Mouse (Mus musculus): ENCODE data around the gene Cr2. TPM values are rescaled to one million over a fixed set of nuclear protein-coding genes. Genes with fewer than 3 reads are reported as not detected.
"Not testable (repeated sequence)": the region's sequence is repeated elsewhere in the genome, so short reads cannot be mapped to it uniquely, and the experiment has no call there.

Cr2 gene
- 0.10 TPM in 1 of 2 replicates, not detected in the other for polyA plus RNA-seq (2016; fragmentation: Nextera tagmentation; extraction: Ambion mirVana)

DNA sequence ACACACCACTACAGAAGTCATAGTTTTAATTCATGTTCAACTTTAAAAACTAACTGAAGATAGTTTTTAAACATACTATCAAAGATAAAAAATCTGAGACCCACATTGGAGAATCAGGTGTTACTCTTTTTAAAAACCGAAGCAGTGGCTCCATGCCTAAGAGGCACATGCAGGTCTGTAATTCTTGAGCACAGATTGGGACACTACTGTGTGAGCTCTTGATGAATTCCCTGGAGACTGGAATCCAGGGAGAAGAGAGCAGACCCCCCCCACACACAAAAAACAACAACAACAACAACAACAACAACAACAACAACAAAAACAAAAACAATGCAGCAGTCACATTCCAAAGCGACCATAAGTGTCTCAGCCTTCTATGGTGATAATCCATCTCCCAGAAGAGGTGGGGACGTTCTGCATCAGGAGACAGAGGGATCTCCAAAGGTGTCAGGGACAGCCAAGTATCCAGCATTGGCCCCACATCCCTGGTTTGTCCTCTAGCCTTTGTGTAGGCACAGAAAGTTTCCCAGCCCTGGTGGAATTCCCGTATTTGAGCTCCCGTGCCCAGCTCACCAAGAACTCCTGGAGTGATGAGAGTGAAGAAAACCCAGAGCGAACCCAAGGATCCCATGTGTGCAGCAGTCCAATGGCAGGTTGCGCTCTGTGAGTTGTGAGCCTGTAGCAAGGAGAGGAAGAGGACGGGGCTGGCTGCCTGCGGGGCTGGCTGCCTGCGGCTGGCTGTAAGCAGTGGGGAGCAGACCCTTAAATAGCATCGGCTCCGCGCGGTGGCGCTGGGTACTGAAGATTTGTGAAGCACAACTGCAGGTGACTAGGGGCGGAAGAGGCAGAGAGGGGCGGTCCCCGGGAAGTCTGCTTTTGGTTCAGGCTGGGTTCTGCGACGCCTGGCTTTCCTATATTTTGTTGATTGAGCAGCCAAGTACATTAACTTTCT is at the start of gene Cr2:
Gene Cr2 (minus strand): TSS at position 737 of the 952 bp plus-strand sequence.
- H3K4me3 ChIP-seq: peak within 1 kb of the TSS; percentile 26; the same call in 1 of the 2 replicates
- ATAC-seq: peak; percentile 88

DNA sequence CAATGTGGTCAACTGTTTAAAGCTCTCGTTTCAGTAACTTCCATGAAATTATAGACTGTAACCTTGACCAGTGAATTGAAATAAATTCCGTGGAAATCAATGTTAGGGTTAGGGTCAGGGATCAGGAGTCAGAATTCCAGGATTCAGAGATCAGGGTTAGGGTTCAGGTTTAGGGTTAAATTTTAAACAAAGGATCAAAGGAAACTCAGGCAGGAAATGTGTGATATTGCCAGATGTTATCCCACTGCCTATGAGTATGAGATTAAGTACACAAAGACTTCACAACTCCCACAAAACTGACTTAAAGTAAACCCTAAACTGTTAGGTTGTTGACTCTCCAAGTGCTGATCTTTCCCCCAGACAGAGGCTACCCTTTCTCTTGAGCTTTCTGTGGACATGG is 45.3 kb upstream of the Cr2 start:
- WGBS (ENCODE audit: insufficient replicate concordance): 44% methylated on average over 2 of the region's 2 CpGs
- no peak for ATAC-seq
- Histone ChIP-seq H3K4me3 (no peak overlapping the region), H3K9ac (no peak overlapping the region), H3K27ac (no peak overlapping the region), H3K4me1 (no peaks in the 10 kb centered on the region), H3K36me3 (no peaks in the 10 kb centered on the region), H3K9me3 (replicated peaks) (no peaks in the 10 kb centered on the region), H3K27me3 (replicated peaks) (no peaks in the 10 kb centered on the region), H3K4me2 (no peak overlapping the region)

More for the DNA sequence above, at the start of gene Cr2:
- Histone ChIP-seq H3K9ac (no peak within 1 kb of the TSS; the same call in 1 of the 2 replicates), H3K4me1 (no peaks in the 10 kb centered on the region), H3K36me3 (no peaks in the 10 kb centered on the region), H3K27me3 (replicated peaks) (peaks cover 11% of the 10 kb centered on the region), H3K9me3 (replicated peaks) (no peaks in the 10 kb centered on the region), H3K27ac (no peak within 1 kb of the TSS), H3K4me2 (peak within 1 kb of the TSS; percentile 57)
- 8% methylated on average over 20 of the region's 20 CpGs for WGBS (ENCODE audit: insufficient replicate concordance)

DNA sequence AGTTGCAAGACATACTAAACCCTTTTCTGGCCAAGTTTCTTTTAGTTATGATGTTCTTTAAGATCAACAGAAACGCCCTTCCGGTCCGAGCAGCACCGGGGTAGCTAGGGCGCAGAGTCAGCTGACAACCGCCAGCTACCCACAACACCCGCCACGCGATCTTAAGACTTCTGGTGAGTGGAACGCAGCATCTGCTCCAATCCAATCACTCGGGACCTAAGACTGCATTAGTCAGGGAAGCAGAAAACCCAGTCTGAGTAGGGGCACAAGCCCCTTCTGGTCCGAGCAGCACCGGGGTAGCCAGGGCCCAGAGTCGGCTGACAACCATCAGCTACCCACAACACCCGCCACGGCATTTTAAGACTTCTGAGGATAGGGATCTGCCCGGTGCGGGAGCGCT is 36.3 kb upstream of the Cr2 start:
- 49% methylated on average over 19 of the region's 19 CpGs for WGBS (ENCODE audit: insufficient replicate concordance)
- H3K4me2 ChIP-seq; H3K27ac ChIP-seq; H3K9ac ChIP-seq; H3K4me3 ChIP-seq; H3K36me3 ChIP-seq; H3K4me1 ChIP-seq; ATAC-seq; H3K9me3 ChIP-seq (replicated peaks); H3K27me3 ChIP-seq (replicated peaks): not testable (repeated sequence)

DNA sequence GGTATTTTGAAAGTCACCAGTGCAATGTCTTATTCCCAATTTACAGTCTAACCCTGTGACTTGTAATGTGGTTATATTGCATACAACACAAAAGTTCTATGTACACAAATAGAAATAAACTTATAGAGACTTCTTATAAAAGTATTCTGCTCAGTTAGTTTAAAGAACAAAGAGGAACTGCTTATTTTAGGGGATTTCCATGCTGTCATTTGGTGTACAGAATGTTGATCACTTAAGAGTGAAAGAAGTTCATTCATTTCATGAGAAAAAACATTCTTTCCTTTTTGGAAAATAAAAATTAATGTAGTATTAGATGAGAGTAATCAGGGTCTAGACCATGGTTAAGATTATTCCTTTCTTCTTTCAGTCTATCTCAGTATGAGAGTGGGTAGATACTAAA is 8.2 kb upstream of the Cr2 start:
- no peak overlapping the region for H3K4me3 ChIP-seq
- no peak for ATAC-seq
- H3K27ac ChIP-seq: no peak overlapping the region
- no peaks in the 10 kb centered on the region for H3K9me3 ChIP-seq (replicated peaks)
- H3K27me3 ChIP-seq (replicated peaks): no peaks in the 10 kb centered on the region
- no peaks in the 10 kb centered on the region for H3K36me3 ChIP-seq
- no peak overlapping the region for H3K9ac ChIP-seq
- no peaks in the 10 kb centered on the region for H3K4me1 ChIP-seq
- no peak overlapping the region for H3K4me2 ChIP-seq

DNA sequence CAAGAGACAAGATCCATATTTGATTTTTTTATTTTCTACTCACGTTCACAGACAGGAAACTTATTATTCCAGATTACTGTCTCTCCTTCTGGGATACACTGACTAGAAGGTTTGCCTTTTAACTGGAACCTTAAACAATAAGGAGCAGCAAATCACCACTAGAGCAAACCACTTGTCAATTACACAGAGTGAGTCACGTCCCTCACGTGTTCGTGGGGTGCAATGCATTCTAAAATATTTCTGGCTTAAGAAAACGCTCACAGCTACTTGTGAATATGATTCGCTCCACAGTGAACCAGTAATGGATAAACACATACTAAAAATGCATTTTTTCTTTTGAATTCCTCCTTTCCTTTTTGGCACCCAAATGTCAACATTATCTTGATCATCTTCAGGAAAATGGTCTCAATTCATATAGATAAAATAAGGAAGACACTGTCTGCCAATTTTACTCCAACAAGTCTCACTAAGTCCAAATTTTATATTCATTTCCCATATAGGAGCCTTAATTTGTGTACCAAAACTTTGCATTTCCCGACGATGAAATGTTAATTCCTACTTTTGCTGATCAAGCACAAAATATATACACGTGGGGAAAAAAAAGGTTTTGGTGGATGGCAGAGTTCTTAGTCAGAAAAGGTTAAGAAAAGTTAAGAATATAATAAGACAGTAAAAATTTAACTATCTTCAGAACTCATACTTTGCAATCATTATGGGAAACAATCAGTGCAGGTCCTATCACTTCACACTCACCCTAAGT is 11.3 kb downstream of the Cr2 start:
- H3K27ac ChIP-seq: no peak overlapping the region
- H3K9ac ChIP-seq: no peak overlapping the region
- no peaks in the 10 kb centered on the region for H3K4me1 ChIP-seq
- no peaks in the 10 kb centered on the region for H3K9me3 ChIP-seq (replicated peaks)
- H3K4me2 ChIP-seq: no peak overlapping the region
- no peak for ATAC-seq
- H3K4me3 ChIP-seq: no peak overlapping the region
- WGBS (ENCODE audit: insufficient replicate concordance): 63% methylated on average over 9 of the region's 9 CpGs
- no peaks in the 10 kb centered on the region for H3K27me3 ChIP-seq (replicated peaks)
- no peaks in the 10 kb centered on the region for H3K36me3 ChIP-seq

DNA sequence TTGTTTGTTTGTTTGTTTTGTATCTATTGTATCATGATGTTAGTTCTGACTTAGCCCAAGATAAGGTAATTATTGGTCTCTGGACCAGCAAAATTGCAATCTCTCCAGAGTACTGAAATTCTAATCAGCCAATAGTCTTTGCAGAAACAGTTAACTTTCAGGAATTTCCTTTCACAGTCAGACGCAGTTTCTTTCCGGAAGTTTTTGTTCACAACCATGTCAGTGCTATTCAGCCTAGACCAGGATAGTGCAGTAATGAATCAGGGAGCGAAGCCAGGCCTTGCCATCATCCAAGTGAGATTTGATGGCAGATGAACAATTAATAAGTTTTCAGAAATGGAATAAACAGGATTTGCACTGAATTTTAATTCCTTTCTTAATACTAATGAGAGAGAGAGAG is 44.4 kb downstream of the Cr2 start:
- peaks cover 18% of the 10 kb centered on the region for H3K4me1 ChIP-seq
- peak overlapping the region; percentile 93 for H3K9ac ChIP-seq
- no peaks in the 10 kb centered on the region for H3K27me3 ChIP-seq (replicated peaks)
- no peaks in the 10 kb centered on the region for H3K9me3 ChIP-seq (replicated peaks)
- no peak for ATAC-seq
- H3K4me3 ChIP-seq: peak overlapping the region; percentile 75
- peaks cover 23% of the 10 kb centered on the region for H3K36me3 ChIP-seq
- peak overlapping the region; percentile 98 for H3K27ac ChIP-seq
- H3K4me2 ChIP-seq: peak overlapping the region; percentile 59
- 42% methylated on average over 3 of the region's 3 CpGs for WGBS (ENCODE audit: insufficient replicate concordance)

DNA sequence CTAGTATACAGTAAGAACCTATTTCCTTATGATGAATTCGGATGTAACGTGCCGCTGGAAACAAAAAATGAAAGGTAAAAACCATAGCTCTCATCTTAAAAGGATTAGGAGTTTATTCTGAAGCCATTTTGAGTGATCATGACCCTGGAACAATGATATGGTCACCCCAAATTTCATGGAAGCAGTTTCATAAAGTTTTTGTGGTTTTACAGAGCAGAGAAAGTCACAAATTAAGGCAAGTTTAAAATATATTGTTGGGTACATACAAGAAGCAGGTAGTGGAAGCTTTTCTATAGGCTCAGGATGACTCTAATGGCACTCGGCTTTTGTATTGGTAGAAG is 44.9 kb downstream of the Cr2 start:
- H3K4me1 ChIP-seq: peaks cover 18% of the 10 kb centered on the region
- peak overlapping the region; percentile 98 for H3K27ac ChIP-seq
- H3K9me3 ChIP-seq (replicated peaks): no peaks in the 10 kb centered on the region
- peaks cover 27% of the 10 kb centered on the region for H3K36me3 ChIP-seq
- WGBS (ENCODE audit: insufficient replicate concordance): 10% methylated on average over 4 of the region's 4 CpGs
- H3K9ac ChIP-seq: peak overlapping the region; percentile 93
- H3K4me2 ChIP-seq: peak overlapping the region; percentile 59
- peak overlapping the region; percentile 75 for H3K4me3 ChIP-seq
- H3K27me3 ChIP-seq (replicated peaks): no peaks in the 10 kb centered on the region
- ATAC-seq: 0 out of 2 replicates have a peak, but pooled peaks have one; percentile 9

DNA sequence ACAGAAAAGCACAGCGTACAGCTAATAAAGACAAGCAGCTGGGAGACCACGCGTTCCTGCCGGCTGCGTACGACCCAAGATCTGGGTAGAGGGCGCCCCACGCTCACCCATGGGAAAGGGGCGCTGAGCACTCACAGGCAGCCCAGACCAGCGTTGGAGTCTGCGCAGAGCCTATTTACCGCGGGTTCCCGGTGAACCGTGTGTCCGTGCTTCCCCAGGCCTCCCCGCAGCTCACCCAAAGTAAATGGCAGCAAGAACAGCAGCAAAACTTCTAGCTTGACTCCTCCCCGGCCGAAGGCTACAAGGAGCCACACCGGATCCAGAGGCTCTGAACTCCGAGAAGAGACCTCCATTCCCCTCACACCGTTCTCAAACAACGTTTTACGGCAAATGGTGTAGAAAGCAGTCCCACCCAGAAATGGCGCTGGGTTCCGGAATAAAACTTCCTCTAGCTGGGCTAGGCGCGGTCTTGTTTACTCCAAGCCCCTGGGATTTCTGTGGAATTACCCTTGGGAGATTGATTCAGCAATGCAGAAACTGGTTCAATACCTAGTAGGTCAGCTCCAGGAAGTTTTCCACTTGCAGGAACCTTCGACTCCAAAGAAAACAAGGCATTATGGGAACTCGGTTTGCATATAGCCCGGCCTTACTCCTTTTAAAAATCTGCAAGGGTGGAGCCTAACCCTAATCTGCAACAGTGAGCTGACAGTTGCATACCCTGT is 45.4 kb downstream of the Cr2 start, which contains the start of gene Cr1l:
Gene Cr1l (minus strand): TSS at position 634 of the 722 bp plus-strand sequence.
- ATAC-seq: peak; percentile 96
- Histone ChIP-seq H3K27ac (peak within 1 kb of the TSS; percentile 98), H3K9me3 (replicated peaks) (no peaks in the 10 kb centered on the region), H3K36me3 (peaks cover 30% of the 10 kb centered on the region), H3K9ac (peak within 1 kb of the TSS; percentile 93), H3K4me3 (peak within 1 kb of the TSS; percentile 75), H3K27me3 (replicated peaks) (no peaks in the 10 kb centered on the region), H3K4me1 (peaks cover 18% of the 10 kb centered on the region), H3K4me2 (peak within 1 kb of the TSS; percentile 59)
- WGBS (ENCODE audit: insufficient replicate concordance): under 1% methylated on average over 31 of the region's 31 CpGs

DNA sequence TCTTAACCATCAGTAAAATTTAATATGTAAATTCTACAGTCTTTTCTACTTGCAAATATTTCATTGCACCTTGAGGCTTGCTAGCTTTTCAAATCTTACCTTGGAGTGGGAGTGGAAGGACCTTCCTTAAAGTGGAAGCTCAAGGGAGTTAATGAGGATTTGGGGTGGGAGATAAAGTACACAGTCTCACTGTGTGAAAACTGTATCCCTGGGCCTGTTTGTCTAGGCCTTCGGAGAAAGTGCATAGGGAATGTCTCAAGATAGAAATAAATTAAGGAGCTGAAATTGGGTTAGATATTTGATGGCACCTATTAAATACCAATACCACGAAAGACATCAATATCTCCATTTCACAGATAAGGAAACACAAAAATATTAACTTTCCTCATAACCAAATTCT is 46.0 kb downstream of the Cr2 start:
- ATAC-seq: peak; percentile 57
- H3K36me3 ChIP-seq: peaks cover 35% of the 10 kb centered on the region
- H3K4me3 ChIP-seq: peak overlapping the region; percentile 75
- peak overlapping the region; percentile 93 for H3K9ac ChIP-seq
- no peaks in the 10 kb centered on the region for H3K9me3 ChIP-seq (replicated peaks)
- H3K27me3 ChIP-seq (replicated peaks): no peaks in the 10 kb centered on the region
- 10% methylated on average over 2 of the region's 2 CpGs for WGBS (ENCODE audit: insufficient replicate concordance)
- H3K27ac ChIP-seq: peak overlapping the region; percentile 98
- H3K4me2 ChIP-seq: peak overlapping the region; percentile 59
- H3K4me1 ChIP-seq: peaks cover 18% of the 10 kb centered on the region

DNA sequence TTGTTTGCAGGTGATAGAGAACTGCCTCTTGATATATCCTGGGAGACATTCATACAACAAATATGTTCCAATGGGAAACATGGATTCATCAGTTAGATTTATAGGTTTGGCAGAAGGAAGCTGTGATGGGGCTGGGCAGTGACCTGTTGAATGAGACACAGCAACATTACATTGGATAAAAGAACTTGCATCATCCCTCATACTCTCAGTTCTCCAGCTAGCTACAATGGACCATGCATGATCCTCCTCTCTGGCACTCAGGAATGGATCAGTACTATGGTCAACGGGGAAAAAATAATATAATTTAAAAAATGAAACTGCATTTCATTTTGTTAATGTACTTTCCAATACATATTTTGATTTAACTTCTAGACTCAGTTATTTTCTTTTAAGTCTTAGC is 46.6 kb downstream of the Cr2 start:
- Histone ChIP-seq H3K27me3 (replicated peaks) (no peaks in the 10 kb centered on the region), H3K9me3 (replicated peaks) (no peaks in the 10 kb centered on the region), H3K27ac (0 out of 2 replicates have a peak overlapping the region, but pooled peaks have one; percentile 25), H3K36me3 (peaks cover 42% of the 10 kb centered on the region), H3K4me1 (peaks cover 18% of the 10 kb centered on the region), H3K4me2 (peak overlapping the region; percentile 62), H3K9ac (peak overlapping the region; percentile 52; the same call in 1 of the 2 replicates), H3K4me3 (peak overlapping the region; percentile 49)
- 68% methylated on average over 1 of the region's 1 CpGs for WGBS (ENCODE audit: insufficient replicate concordance)
- ATAC-seq: no peak

DNA sequence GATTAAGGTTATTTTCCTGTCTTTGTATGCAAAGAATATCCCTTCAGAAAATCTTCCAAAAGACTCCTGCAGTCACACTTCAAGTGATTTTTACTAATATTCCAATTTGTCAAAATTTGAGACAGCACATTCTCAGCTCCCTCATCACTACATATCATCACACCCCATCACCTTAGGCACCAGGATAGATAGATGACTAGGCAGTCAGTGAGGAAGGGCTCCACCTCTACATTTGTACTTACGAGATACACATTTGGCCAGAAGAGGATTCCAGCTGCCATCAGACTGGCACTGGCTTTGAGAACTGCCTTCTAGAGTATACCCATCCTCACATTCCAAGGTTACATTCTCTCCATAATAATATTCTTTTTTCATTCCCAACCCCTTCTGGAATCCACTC is 62.1 kb downstream of the Cr2 start:
- Histone ChIP-seq H3K36me3 (peaks cover 76% of the 10 kb centered on the region), H3K27me3 (replicated peaks) (no peaks in the 10 kb centered on the region), H3K4me2 (peak overlapping the region; percentile 37), H3K4me3 (no peak overlapping the region), H3K4me1 (peaks cover 28% of the 10 kb centered on the region), H3K9me3 (replicated peaks) (no peaks in the 10 kb centered on the region), H3K9ac (no peak overlapping the region), H3K27ac (peak overlapping the region; percentile 71)
- WGBS (ENCODE audit: insufficient replicate concordance): 33% methylated on average over 1 of the region's 1 CpGs
- ATAC-seq: peak; percentile 95
